Mouse (Mus musculus): ENCODE results near the gene Cdkn1c.

- TF ChIP-seq POLR2A (IDR thresholded peaks at IDR 0.05; ENCODE audit: extremely low read depth, insufficient read depth, low read length) (no peak), CTCF (IDR thresholded peaks at IDR 0.05; ENCODE audit: low read depth, low read length) (no peak)
Observed at GRCm38 (mm10) chr7:143467714-143468113, 6.9 kb upstream of the Cdkn1c start.
